Mouse (Mus musculus): ENCODE results near the gene Zfp747.

The Zfp747 gene

GRCm38 (mm10) chr7:127333240-127333639 is 42.6 kb downstream of the Zfp747 start:
- DNase-seq (ENCODE audit: low read depth, low spot score), result no peak

GRCm38 (mm10) chr7:127326685-127327084 is 49.2 kb downstream of the Zfp747 start:
- DNase-seq (ENCODE audit: low read depth, low spot score), result no peak

GRCm38 (mm10) chr7:127325550-127325949 is 50.3 kb downstream of the Zfp747 start:
- DNase-seq (ENCODE audit: low read depth, low spot score), result no peak

- no peak for DNase-seq (ENCODE audit: low read depth, low spot score)
Measured at GRCm38 (mm10) chr7:127324944-127325343, 50.9 kb downstream of the Zfp747 start.

Data from A20 (cell line).